16 mouse cellular contexts compared by ENCODE assay signal in genomic region chr13:91702337-91702736, GRCm38 (mm10). TPM values are rescaled to one million over a fixed set of nuclear protein-coding genes. Genes with fewer than 3 reads are reported as not detected.
A peak's percentile ranks its signal among the peaks of the same experiment; 100 is the strongest.
DNase-seq lines count a peak whose midpoint lies in the region; ATAC-seq and TF ChIP-seq lines count a peak whose summit lies in the region.
"Had no signal": no experiment of that assay in that cellular context is flagged by ENCODE, and none has a peak within 500 bp of the region (broad histone marks: within the 10 kb centered on the region; RNA-seq: fewer than 3 reads in every experiment).

No protein-coding gene starts in this region.

- no peak overlapping the region for H3K4me2 ChIP-seq in intestine, embryonic 16.5 days (ENCODE audit: low read depth, low read length)
- no peak overlapping the region for H3K4me2 ChIP-seq in intestine, postnatal 0 days (replicated peaks; ENCODE audit: low read depth)
- H3K4me2 ChIP-seq in liver, embryonic 16.5 days (ENCODE audit: low read depth, low read length): no peak overlapping the region
- H3K4me2 ChIP-seq: hindbrain, embryonic 14.5 days; limb, embryonic 15.5 days had no signal

- WGBS in intestine, embryonic 16.5 days: 55% methylated on average over 6 of the region's 6 CpGs
- WGBS in intestine, postnatal 0 days: 66% methylated on average over 6 of the region's 6 CpGs
- WGBS in liver, embryonic 16.5 days (ENCODE audit: insufficient replicate concordance): 41% methylated on average over 6 of the region's 6 CpGs

- peak; percentile 59; the same call in 1 of the 2 replicates for ATAC-seq in intestine, embryonic 16.5 days
- ATAC-seq in intestine, postnatal 0 days: no peak
- ATAC-seq in activated CD4-positive, CD25-positive, alpha-beta regulatory T cell, adult 4 months: peak; percentile 97
- ATAC-seq in liver, embryonic 16.5 days (ENCODE audit: low read depth): peak; percentile 72

- H3K9ac ChIP-seq in intestine, embryonic 16.5 days (ENCODE audit: low read depth, low read length): no peak overlapping the region
- no peak overlapping the region for H3K9ac ChIP-seq in intestine, postnatal 0 days (ENCODE audit: low read depth, low read length)
- no peak overlapping the region for H3K9ac ChIP-seq in liver, embryonic 16.5 days (ENCODE audit: low read depth, low read length)
- H3K9ac ChIP-seq: hindbrain, embryonic 14.5 days; limb, embryonic 15.5 days had no signal

- no peaks in the 10 kb centered on the region for H3K4me1 ChIP-seq in intestine, embryonic 16.5 days (ENCODE audit: control insufficient read depth, insufficient read depth, low read length)
- H3K4me1 ChIP-seq in intestine, postnatal 0 days (replicated peaks; ENCODE audit: control insufficient read depth, insufficient read depth, low read length): no peaks in the 10 kb centered on the region
- no peaks in the 10 kb centered on the region for H3K4me1 ChIP-seq in liver, embryonic 16.5 days (ENCODE audit: control insufficient read depth, low read depth, low read length)
- H3K4me1 ChIP-seq: limb, embryonic 15.5 days had no signal

- DNase-seq in B cell, adult 2 months: peak; percentile 42 to 44
- no peak for DNase-seq in Muller cell, postnatal 12 days (ENCODE audit: inconsistent ontology term)
- DNase-seq in adipocyte (ENCODE audit: low spot score): no peak
- no peak for DNase-seq in right cerebral cortex, postnatal 4 days
- DNase-seq: adrenal gland, postnatal 14 days; cerebellum, postnatal 25 days; layer of hippocampus, adult 9-11 months; right cerebral cortex, adult 18-20 months had no signal

- no peaks in the 10 kb centered on the region for H3K9me3 ChIP-seq in intestine, embryonic 16.5 days (ENCODE audit: control insufficient read depth, low read length)
- no peaks in the 10 kb centered on the region for H3K9me3 ChIP-seq in intestine, postnatal 0 days (ENCODE audit: control insufficient read depth)
- no peaks in the 10 kb centered on the region for H3K9me3 ChIP-seq in liver, embryonic 16.5 days (replicated peaks; ENCODE audit: control insufficient read depth, low read length)
- H3K9me3 ChIP-seq: limb, embryonic 15.5 days had no signal

- no peak for TF ChIP-seq CTCF in intestine, postnatal 0 days (IDR thresholded peaks at IDR 0.05; ENCODE audit: low read depth)

- H3K4me3 ChIP-seq in intestine, embryonic 16.5 days (ENCODE audit: low read length): no peak overlapping the region
- no peak overlapping the region for H3K4me3 ChIP-seq in intestine, postnatal 0 days (ENCODE audit: low read depth, low read length)
- no peak overlapping the region for H3K4me3 ChIP-seq in liver, embryonic 16.5 days (ENCODE audit: low read depth, low read length)
- H3K4me3 ChIP-seq: erythroblast, embryonic 14.5 days; limb, embryonic 15.5 days had no signal

- no peaks in the 10 kb centered on the region for H3K36me3 ChIP-seq in intestine, embryonic 16.5 days (ENCODE audit: control insufficient read depth, insufficient read depth, low read length)
- no peaks in the 10 kb centered on the region for H3K36me3 ChIP-seq in intestine, postnatal 0 days (ENCODE audit: control insufficient read depth, insufficient read depth)
- no peaks in the 10 kb centered on the region for H3K36me3 ChIP-seq in liver, embryonic 16.5 days (ENCODE audit: control insufficient read depth, insufficient read depth)

- H3K27ac ChIP-seq in intestine, embryonic 16.5 days (ENCODE audit: low read length): no peak overlapping the region
- no peak overlapping the region for H3K27ac ChIP-seq in intestine, postnatal 0 days (ENCODE audit: low read depth, low read length)
- H3K27ac ChIP-seq in liver, embryonic 16.5 days (ENCODE audit: low read length): no peak overlapping the region
- H3K27ac ChIP-seq: hindbrain, embryonic 14.5 days; limb, embryonic 15.5 days had no signal

- H3K27me3 ChIP-seq in intestine, embryonic 16.5 days (replicated peaks; ENCODE audit: control insufficient read depth, insufficient read depth, low read length): no peaks in the 10 kb centered on the region
- no peaks in the 10 kb centered on the region for H3K27me3 ChIP-seq in intestine, postnatal 0 days (replicated peaks; ENCODE audit: control insufficient read depth, insufficient read depth, low read length)
- no peaks in the 10 kb centered on the region for H3K27me3 ChIP-seq in liver, embryonic 16.5 days (ENCODE audit: control insufficient read depth, insufficient read depth, low read depth, low read length)
- H3K27me3 ChIP-seq: limb, embryonic 15.5 days had no signal

RNA-seq across cellular contexts. Expression of gene Acot12, which starts 39.0 kb away (rescaled TPM):
- polyA plus RNA-seq in intestine, embryonic 16.5 days (2015; fragmentation: Nextera tagmentation; extraction: Ambion mirVana): 0.53 and 0.87 TPM in 2 replicates
- polyA plus RNA-seq in intestine, postnatal 0 days (2015; fragmentation: Nextera tagmentation; extraction: Ambion mirVana): 21.8 and 24.1 TPM in 2 replicates
- polyA plus RNA-seq in activated CD4-positive, CD25-positive, alpha-beta regulatory T cell, adult 4 months (2017; shearing (Covaris generic)): not detected
- 7.4 TPM in 2 replicates for polyA plus RNA-seq in liver, embryonic 16.5 days (2015; fragmentation: Nextera tagmentation; extraction: Ambion mirVana)
- polyA plus RNA-seq: erythroblast, embryonic 14.5 days; limb, embryonic 15.5 days; neural tube, embryonic 11.5 days had no signal

Comparison
In these comparisons a context has a peak if more than half of its experiments do, and no peak if none do; other contexts are left out.
1. DNase-seq: peak in B cell, adult 2 months (2 of 2); none in Muller cell, postnatal 12 days (single experiment), adipocyte (single experiment) and right cerebral cortex, postnatal 4 days (single experiment).